Mouse (Mus musculus) 3134 (cell line): ENCODE data around the gene Mertk.
"Not testable (repeated sequence)": the region's sequence is repeated elsewhere in the genome, so short reads cannot be mapped to it uniquely, and the experiment has no call there.

Experiments
- DNase-seq: peaks from one replicate; pipeline ENCODE4 v3.0.0-alpha.2; 2011; ENCODE audit warnings: low spot score; ENCODE audit not compliant: insufficient read length; ENCODE audit errors: extremely low read depth

The Mertk gene

DNA sequence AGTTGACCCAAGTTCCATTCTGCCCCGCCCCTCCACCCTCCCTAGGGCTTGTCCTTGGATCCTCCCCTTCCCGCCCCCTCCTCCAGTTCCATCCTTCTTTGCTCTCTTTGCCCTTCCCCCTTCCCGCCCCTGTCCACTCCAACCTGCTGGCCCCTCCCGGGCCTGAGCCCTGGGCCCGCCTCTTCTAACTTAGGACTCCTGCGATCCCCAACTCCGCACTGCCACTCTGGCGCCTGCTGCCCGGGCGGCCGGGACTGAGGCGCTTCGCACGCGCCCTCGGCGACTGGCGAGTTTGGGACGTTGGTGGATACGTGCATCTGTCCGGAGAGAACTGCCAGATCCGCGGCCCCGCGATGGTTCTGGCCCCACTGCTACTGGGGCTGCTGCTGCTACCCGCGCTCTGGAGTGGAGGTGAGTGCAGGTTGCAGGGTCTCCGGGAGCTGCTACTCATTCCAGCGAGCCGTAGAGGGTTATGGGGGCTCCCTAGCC is at the start of gene Mertk:
TSS of gene Mertk (plus strand) at position 264 of the 489 bp plus-strand sequence.
- DNase-seq = no peak

DNA sequence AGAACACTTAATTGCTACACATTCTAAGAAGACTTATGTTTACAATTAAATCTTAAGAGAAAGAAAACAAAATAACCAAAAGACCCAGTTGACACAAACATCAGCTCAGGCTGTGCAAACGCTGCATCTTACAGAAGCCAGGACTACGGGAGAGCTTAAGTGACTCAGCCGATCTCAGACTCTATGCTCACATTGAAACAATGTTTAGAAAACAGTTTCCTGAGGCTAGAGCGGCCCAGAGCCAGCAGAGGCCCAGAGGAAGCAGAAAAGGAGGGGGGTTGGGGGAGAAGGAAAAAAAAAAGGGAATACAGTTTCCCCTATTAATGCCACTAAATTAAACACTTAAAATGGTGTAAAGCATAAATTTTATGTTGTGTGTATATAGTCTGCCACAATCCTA is 18.1 kb upstream of the Mertk start:
- DNase-seq = no peak

DNA sequence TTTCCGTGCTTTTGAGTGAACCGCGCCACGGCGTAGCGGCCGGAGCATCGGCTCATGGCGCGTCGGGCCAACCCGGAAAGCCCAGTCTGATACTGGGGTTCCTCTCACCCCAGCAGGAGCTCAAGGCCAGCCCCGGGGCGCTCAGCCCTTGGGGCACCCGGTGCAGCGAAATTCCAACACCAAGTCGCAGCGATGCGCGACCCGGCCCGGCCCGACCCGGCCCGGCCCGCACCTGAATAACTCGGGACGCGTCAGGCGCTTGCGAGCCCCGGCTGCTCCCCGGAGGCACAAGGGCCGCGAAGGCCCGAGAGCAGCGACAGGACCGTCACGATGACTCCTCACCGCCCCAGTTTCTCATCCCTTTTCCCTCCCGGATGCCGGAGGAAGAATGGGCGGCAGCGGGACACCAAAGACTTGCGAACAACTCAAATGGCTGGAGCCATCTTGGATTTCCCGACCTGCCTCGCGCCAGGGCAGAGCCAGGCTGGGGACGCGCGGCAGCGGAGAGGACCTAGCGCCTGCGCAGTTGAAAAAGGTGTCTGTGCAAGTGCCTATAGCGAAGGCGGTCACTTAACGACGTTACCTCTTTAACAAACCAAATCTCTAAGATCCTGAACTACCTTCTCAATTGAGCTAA is 11.7 kb upstream of the Mertk start, which contains the start of gene Anapc1:
TSS of gene Anapc1 (minus strand) at position 471 of the 637 bp plus-strand sequence.
- peak; percentile 92 for DNase-seq

- peak; percentile 24 for DNase-seq
Measured at GRCm38 (mm10) chr2:128687558-128688120, 11.1 kb upstream of the Mertk start.

DNA sequence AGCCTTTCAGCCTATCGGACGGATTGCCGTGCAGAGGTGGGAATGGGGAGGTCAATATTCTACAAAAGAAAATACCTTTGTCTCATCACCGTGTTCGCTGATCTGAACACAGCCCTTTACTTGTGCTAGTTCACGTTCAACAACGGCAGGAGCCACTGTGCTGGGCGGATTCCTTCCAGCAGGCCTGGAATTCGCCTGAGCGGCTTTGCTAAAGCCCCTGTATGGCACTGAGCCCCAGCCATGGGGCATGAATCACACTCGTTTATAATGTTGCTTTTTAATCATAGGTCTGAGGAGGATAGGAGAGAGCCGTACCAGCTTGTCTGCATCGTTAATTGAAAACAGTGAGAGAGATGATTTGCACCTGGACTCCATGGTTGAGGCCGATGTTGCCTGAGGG is 6.4 kb upstream of the Mertk start:
- DNase-seq = no peak

DNA sequence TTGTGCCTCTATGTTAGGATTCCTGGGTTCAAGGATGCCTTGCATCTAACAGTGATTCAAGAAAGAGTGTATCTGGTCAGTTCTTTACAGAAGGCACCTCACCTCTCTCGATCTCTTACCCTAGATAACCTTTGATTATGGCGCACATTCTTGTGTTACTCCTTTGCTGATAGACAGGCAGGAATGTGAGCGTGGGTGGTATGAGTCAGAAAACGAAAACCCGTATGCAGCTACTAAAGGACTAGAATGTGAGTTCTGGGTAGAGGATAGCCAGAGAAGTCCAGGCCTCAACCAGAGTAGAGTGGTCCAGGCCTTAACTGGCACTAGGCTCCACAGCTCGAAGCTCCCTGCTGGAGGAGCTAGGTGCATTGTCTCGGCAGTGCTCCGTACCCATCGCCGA is 6.0 kb upstream of the Mertk start:
- DNase-seq = no peak

GRCm38 (mm10) chr2:128693236-128693635 is 5.5 kb upstream of the Mertk start:
- no peak for DNase-seq

GRCm38 (mm10) chr2:128693828-128694227 is 4.9 kb upstream of the Mertk start:
- not testable (repeated sequence) for DNase-seq

DNA sequence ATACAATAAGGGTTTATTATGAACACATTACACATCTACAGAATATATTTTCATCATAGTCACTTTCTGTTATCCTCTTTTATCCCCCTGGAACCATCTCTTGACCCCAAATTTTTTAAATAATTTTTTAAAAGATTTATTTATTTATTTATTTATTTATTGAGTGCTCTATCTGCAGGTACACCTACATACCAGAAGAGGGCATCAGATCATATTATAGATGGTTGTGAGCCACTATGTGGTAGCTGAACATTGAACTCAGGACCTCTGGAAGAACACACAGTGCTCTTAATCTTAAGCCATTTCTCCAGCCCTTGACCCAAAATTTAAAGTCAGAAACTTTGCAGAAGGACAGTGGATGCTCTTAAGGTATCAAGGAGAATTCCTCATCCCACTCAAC is 4.2 kb upstream of the Mertk start:
- no peak for DNase-seq

GRCm38 (mm10) chr2:128696426-128696825 is 2.3 kb upstream of the Mertk start:
- DNase-seq = no peak

GRCm38 (mm10) chr2:128697047-128697446 is 1.7 kb upstream of the Mertk start:
- DNase-seq = no peak

DNA sequence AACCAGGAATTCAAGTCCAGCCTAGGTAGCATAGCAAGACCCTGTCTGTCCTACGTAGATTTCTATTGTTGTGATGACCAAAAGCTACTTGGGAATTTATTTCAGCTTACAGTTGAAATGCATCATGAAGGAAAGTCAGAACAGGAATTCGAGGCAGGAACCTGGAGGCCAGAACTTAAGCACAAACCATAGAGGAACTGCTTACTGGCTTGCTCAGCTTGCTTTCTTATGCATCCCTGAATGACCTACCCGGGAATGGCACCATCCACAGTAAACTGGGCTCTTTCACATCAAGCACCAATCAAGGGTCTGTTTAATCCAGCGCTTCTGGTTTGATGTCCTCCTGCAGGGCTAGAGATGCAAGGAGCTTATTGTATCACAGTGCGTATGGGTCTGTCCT is 1.2 kb upstream of the Mertk start:
- no peak for DNase-seq

DNA sequence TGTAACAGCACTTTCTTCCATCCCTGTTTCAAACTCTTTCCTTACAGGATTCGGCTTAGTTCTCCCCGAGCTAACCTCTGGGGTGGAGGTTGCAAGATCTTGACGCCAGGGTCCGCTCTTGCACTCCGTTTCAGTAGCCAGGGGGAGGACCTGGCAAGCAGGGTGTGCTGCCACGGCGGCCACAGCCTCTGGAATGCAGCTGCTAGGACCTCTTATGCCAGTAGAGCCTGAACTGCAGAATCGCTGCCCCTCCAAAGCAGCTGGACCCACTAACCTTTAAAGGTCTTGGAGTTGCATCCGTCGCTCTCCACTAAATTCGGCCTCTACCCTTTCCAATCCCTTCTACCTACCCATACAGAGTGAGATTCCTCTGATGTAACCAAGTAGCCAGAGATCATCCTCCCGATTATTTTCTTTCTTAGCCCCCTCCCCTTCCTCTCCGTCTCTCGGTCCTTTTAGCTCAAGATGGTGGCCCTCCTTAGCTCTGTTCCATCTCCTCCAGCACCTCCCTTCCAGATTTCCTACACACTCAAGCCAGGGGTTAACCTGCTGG is 540 bp upstream of the Mertk start:
- DNase-seq = peak; percentile 58

DNA sequence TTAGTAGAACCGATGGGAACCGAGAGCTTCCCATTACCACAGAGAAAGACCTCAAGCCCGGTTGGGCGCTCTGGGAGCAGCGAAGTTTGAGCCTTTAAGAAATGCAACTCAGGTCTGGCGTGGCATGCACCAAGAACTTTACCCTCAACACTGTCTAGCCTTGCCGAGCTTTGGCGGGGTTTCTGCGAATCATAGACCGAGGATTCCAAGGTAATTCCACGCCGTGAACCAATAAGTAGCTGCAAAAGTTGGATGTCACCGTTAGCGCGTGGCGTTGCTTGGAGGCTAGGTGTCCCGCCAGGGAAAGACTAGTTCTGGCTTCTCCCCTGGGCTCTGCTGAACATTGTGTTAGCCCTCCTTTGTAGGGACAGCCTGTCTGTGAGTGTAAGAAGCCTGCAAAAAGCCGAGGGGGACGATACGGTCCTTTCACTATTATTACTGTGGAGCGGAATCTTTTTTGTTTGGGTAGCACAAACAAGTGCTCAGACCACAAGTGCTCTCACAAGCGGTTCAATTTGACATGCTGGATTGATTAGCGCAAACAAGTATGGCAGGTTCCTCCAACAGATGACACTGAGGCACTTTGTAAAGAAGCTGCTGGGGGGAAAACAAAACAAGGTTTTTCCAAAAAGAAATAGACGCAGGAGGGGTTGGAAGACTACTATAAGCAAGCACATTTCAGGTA is 587 bp downstream of the Mertk start:
- no peak for DNase-seq

- no peak for DNase-seq
Measured at GRCm38 (mm10) chr2:128704474-128704873, 5.7 kb downstream of the Mertk start.

DNA sequence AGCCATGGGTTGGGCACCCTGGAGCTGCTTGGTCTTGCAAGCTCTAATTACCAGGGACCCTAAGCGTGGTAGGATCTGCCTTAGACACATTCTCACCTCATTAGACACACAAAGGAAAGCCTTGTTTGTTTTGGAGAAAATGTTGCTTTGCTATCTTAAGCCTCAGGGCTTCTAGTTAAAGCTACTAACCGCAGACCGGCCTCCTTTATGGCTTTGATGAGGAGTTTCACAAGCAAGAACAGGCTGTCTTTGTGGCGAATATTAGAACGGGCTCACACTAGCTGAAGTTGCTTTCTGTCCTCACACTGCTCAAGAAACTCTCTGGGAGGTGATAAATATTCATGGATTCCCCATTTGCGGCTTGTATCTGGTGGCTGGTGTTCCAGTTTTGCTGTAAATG is 10.5 kb downstream of the Mertk start:
- no peak for DNase-seq

DNA sequence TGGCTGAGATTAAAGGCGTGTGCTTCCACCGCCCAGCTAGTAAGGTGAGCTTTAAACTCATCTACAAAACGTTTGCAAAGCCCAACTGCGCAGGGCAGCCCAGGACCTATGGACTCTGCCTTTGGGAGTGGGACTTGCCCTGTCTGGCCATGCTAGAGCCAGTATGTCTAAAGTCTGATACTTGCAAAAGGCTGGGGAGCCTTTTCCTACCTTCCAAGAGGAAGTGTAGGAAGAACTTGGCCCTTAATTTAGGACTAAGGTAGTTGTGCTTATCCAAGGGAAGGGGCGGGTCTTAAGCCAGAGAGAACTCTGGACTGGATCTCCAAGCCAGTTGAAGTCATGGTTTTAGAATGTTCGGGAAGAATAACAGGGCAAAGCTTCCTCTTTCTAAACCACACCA is 11.9 kb downstream of the Mertk start:
- no peak for DNase-seq

- DNase-seq = no peak
Measured at GRCm38 (mm10) chr2:128712940-128713339, 14.2 kb downstream of the Mertk start.

DNA sequence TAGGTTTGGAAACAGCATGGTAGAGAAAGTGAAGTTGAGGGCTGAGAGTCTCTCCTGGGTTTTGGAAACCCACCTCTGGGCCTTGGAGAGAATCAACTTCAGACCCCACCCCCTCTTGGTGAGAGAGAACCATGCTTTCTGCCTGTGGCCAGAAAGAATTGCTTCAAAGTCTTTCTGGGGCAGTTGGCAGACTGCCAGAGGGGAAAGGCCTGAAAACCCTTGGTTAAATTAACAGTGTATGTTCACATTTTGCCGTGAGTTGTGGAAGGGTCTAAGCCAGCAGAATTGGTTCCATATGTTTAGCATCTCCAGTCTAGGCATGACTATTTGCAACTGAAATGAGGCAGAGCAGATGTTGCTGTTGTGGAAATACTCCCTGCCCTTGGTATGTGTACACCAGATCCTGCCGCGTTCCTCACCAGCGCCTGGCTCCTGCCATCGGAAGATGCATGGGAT is 14.8 kb downstream of the Mertk start:
- no peak for DNase-seq

DNA sequence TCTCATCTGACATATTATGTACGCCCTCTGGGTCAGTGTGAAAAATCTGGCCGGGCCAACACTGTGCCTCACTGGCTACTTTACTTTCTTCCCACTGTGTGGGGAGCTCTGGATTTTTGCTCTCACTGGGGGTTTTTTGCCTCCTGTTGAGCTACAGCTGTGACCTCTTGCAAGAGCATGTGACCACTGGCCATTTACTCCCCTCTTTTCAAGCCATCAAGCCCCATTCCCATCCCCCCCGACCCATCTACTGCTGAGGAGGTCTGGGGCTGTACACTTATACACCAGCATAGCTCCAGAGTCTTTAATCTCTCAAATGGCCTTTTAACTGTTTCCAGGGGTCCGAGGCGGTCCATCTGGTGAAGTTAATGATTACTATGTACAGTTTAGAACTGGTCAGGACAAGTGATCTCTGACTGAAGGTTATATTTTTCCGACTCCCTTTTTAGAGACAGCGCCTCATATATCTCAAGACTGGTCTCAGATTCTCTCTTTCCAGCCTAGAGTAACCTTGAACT is 16.0 kb downstream of the Mertk start:
- DNase-seq = no peak

- DNase-seq = no peak
Measured at GRCm38 (mm10) chr2:128715979-128716378, 17.2 kb downstream of the Mertk start.
